Mouse (Mus musculus) adrenal gland, postnatal 4 days (tissue): Measurements from ENCODE around the gene Gmfg. TPM values are rescaled to one million over a fixed set of nuclear protein-coding genes. Genes with fewer than 3 reads are reported as not detected.

Source experiments
- DNase-seq, 2 experiments: peaks; one replicate each; pipeline ENCODE4 v3.0.0; 2021 to 2022; ENCODE audit warnings: low spot score in 2 of 2, mixed read lengths in 2 of 2
- total RNA-seq, 2 experiments: library from RNA; stranded (reverse); gene quantifications; 2 replicates each; pipeline ENCODE4 v1.2.3; 2021

The Gmfg gene
- total RNA-seq, 2 experiments from 2014 or later, result 17.1 to 21.0 TPM

DNA sequence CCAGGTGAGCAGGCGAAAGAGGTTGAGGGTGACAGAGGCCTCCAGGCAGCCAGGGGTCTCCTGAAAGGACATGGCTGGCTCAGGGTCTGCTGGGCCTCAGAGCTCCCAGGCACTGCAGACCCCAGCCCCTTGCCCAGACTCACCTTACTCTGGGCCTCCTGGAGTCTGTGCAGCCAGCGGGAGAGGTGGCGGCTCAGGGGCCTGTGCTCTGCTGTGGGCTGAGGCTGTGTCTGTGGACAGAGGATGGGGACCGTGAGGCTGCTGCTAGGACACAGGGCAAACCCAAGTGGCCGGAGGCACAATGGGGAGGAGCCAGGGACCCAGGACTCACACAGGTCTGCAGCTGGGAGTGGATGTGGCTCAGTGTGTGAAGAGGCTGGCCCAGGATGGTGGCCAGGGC lies 40.1 kb downstream of the Gmfg start:
- no peak for DNase-seq

DNA sequence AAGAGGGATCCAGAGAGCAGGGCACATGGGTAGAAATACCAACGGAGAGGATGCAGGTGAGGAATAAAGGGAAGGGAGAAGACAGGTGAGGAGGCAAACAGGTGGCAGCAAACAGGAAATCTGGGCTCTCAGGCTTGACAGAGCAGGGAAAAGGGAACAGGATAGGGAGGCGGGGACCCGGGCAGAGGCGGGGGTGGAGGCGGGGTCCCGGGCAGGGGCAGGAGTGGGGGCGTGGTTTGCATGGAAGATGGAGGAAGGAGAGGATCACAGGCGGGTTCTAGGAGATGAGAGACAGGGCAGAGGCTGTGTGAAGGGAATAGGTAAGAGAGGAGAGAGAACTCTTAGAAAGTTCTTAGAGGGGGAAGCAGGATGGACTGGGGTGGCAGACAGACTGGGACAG lies 41.6 kb downstream of the Gmfg start:
- no peak for DNase-seq

DNA sequence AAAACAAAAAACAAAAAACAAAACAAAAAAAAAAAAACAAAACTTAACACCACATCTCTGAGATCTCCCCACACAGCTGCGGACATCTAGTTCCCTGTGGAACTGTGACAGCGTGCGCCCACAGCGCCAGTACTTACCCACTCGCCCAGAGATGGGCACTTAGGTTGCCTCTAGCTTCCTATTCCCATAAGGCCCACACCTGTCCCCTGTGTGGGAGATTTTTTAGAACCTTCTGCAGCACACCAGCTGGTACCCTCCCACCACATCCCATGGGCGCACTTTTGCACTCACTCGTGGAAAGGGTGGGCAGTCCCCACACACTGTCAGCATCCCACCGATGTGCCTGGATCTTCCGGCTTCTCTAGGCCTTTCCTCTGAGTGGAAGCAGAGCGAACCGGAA lies 45.6 kb downstream of the Gmfg start:
- DNase-seq, result no peak

DNA sequence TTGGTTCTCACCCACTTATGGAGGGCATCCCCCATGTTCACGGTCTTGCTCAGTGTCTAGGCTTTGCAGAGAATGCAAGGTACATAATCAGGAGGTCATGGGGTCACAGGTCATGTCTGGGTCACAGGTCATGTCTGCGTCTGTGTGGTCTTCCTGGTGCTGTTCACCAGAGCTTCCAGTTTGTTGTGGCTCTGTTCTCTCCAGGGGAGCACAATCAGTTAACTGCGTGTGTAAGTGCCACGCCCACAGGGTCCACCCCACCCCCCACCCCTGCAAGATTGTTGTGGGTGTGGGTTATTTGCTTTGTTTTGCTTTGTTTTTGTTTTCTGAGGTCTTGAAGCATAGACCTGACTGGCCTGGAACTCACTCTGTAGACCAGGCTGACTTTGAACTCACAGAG lies 46.9 kb downstream of the Gmfg start:
- no peak for DNase-seq

DNA sequence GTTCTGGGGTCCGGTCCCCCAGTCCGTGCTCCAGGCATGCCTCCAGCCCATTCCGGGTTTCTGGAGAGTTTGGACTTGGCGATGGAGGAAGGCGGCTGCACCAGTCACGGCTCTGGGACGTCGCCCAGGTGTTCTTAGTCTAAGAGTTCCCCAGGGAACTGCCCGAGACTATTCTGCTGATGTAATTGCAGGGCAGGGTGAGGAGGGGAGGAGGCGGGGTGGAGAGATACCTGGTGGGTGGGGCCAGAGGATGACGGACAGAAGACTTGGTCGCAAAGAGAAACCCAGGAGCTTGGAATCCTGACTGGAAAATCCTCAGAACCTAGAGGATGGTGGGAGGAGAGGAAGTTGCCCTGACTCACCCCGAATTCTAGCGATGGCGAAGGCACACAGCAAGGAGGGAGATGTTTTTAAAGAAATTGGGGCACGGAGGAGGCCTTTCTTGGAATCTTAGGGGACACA lies 50.8 kb downstream of the Gmfg start:
- DNase-seq, result no peak

DNA sequence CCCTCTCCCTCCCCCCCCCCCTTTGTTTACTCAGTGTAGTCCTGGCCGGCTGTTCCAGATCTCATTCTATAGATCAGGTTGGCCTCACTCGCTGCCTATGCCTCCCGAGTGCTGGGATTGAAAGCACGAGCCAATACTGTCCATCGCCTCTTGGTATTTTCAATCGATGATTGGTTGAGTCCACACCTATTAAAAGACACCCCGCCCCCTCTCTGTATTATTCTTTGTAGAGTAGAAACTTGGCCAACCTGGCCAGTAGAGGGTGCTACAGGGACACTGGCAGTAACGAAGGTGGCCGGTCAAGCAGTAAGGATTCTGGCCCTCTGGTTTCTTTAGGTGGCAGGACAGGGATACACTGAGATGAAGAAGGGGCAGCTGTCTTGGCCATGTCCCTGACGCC lies 53.2 kb downstream of the Gmfg start:
- peak in 1 of 2 experiments; percentile 41 for DNase-seq

DNA sequence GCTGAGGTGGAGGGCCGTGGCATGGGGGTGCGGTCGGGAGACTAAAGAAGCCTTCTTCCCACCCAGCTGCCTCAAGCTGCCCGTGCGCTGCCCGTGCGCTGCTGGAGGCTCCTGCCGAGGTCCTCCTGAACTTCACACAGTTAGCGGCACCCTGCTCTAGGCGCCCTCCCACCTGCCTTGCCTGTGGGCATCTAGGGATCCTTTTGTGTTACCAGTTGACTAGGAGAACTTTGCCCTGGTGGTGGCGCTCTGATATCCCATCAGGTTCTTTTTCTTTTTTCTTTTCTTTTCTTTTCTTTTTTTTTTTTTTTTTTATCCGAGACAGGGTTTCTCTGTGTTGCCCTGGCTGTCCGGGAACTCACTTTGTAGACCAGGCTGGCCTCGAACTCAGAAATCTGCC lies 53.7 kb downstream of the Gmfg start:
- no peak for DNase-seq

DNA sequence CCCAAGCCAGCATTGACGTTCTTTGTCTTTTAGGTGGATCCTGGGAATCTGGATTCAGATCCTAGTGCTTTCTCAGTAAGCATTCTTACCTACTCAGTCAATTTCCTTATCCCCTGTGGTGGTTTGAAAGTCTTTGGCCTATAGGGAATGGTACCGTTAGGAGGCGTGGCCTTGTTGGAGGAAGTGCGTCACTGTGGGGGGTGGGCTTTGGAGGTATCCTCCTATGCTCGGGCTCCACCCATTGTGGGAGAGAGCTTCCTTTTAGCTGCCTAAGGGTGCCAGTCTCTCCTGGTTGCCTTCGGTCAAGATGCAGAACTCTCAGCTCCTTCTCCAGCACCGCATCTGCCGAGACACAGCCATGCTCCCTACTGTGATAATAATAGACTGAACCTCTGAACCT lies 55.1 kb downstream of the Gmfg start:
- DNase-seq, result no peak

DNA sequence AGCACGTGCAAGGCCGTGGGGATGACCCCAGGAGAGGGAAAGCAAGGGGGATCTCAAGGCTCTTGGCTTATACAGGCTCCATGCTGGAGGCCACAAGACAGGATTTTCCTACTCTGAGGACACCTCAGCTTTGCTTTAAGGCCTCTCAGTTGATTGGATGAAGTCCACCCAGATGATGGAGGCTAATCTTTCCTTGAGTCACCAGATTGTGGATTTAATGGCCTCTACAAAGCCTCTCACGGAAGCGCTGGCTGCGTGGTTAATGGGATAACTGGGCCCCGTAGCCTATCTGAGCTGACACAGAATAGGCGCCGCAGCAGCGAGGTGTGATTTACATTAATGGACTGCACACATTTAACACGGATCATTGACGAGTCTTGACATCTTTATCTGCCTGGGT lies 58.2 kb downstream of the Gmfg start:
- no peak for DNase-seq

Other genes starting within 250 kb of the Gmfg start
- gene Eid2, start 169.6 kb upstream of the Gmfg start, total RNA-seq, result 10 to 100 TPM; 32.1 to 33.9 TPM
- gene Eid2b, start 159.7 kb upstream of the Gmfg start, total RNA-seq, result 10 to 100 TPM; 22.3 to 23.6 TPM
- under 1 TPM; 0.87 TPM for gene Selenov, start 146.3 kb upstream of the Gmfg start, total RNA-seq
- 1 to 10 TPM in 1 of 2 experiments, under 1 TPM in 1; 0.62 to 1.6 TPM for gene Dll3, start 135.2 kb upstream of the Gmfg start, total RNA-seq
- 10 to 100 TPM; 84.1 to 85.6 TPM for gene Timm50, start 125.4 kb upstream of the Gmfg start, total RNA-seq
- 100 to 1,000 TPM; 113 to 123 TPM for gene Supt5, start 98.7 kb upstream of the Gmfg start, total RNA-seq
- gene Rps16, start 86.8 kb upstream of the Gmfg start, total RNA-seq, result 1,000 to 10,000 TPM; 1,647 to 1,689 TPM
- gene Plekhg2, start 64.8 kb upstream of the Gmfg start, total RNA-seq, result 10 to 100 TPM; 39.3 to 47.2 TPM
- gene Zfp36, start 57.2 kb upstream of the Gmfg start, total RNA-seq, result 10 to 100 TPM; 12.0 to 13.3 TPM
- 10 to 100 TPM; 24.2 to 26.1 TPM for gene Med29, start 44.7 kb upstream of the Gmfg start, total RNA-seq
- gene Paf1, start 44.5 kb upstream of the Gmfg start, total RNA-seq, result 10 to 100 TPM; 71.8 to 93.4 TPM
- 10 to 100 TPM; 19.1 to 19.6 TPM for gene Lrfn1, start 14.5 kb downstream of the Gmfg start, total RNA-seq
- not detected for gene Ifnl2, start 73.0 kb downstream of the Gmfg start, total RNA-seq
- gene Ifnl3, start 85.4 kb downstream of the Gmfg start, total RNA-seq, result not detected
- 100 to 1,000 TPM in 1 of 2 experiments, not detected in 1; 117 TPM for gene Sycn, start 103.4 kb downstream of the Gmfg start, total RNA-seq
- gene Nccrp1, start 109.8 kb downstream of the Gmfg start, total RNA-seq, result not detected
- 10 to 100 TPM; 56.0 to 59.0 TPM for gene Samd4b, start 160.7 kb downstream of the Gmfg start, total RNA-seq
- 10 to 100 TPM; 32.0 to 36.6 TPM for gene Pak4, start 160.7 kb downstream of the Gmfg start, total RNA-seq
- gene Acp7, start 193.9 kb downstream of the Gmfg start, total RNA-seq, result not detected